Mouse (Mus musculus): ENCODE results near the gene Heatr6. TPM values are rescaled to one million over a fixed set of nuclear protein-coding genes. Genes with fewer than 3 reads are reported as not detected.

The Heatr6 gene
- polyA plus RNA-seq, 1 experiment from 2014 or later = 6.0 TPM

DNA sequence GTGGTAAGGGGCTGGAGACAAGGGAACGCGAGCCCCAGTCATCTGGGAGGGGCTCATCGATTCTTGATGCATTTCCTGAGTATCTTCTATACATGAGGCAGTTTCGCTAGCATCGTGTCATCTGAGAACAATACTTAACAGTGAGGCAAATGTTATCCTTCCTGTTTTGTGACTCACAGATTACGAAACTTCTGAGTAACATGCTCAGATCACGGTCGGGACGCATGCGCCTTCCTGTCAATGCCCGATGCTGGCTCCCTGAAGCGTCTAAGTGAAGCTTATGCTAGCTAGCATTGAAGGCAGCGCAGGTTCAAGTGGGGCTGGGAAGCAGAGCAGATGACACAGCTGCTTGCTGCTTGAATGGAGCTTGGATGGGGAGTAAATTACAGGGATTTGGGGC, 35.8 kb downstream of the Heatr6 start:
- peaks cover 12% of the 10 kb centered on the region for H3K4me1 ChIP-seq (ENCODE audit: insufficient read depth)
- H3K27ac ChIP-seq (ENCODE audit: low read depth) = no peak overlapping the region
- H3K4me3 ChIP-seq (ENCODE audit: low read depth, low read length) = no peak overlapping the region
- ATAC-seq (peak; percentile 74), DNase-seq (peak; percentile 71)
- no peak for TF ChIP-seq EP300 (IDR thresholded peaks at IDR 0.05; ENCODE audit: low read depth)
- no peak for TF ChIP-seq CTCF (IDR thresholded peaks at IDR 0.05; ENCODE audit: low read depth)
- no peaks in the 10 kb centered on the region for H3K9me3 ChIP-seq (ENCODE audit: low read length)
- no peaks in the 10 kb centered on the region for H3K36me3 ChIP-seq (replicated peaks; ENCODE audit: insufficient read depth, low read length)
- no peak overlapping the region for H3K9ac ChIP-seq (replicated peaks)
- peak overlapping the region; percentile 27; the same call in 1 of the 2 replicates for H3K4me2 ChIP-seq (ENCODE audit: low read depth, low read length)
- whole genome bisulfite sequencing (ENCODE audit: insufficient replicate concordance) = 21% methylated on average over 13 of the region's 13 CpGs
- H3K27me3 ChIP-seq (ENCODE audit: insufficient read depth, low read length) = no peaks in the 10 kb centered on the region

GRCm38 (mm10) chr11:83791133-83791532, 37.6 kb downstream of the Heatr6 start:
- Histone ChIP-seq H3K4me2 (ENCODE audit: low read depth, low read length) (no peak overlapping the region), H3K9me3 (ENCODE audit: low read length) (no peaks in the 10 kb centered on the region), H3K9ac (replicated peaks) (no peak overlapping the region), H3K27ac (ENCODE audit: low read depth) (no peak overlapping the region), H3K27me3 (ENCODE audit: insufficient read depth, low read length) (no peaks in the 10 kb centered on the region), H3K4me3 (ENCODE audit: low read depth, low read length) (no peak overlapping the region), H3K36me3 (replicated peaks; ENCODE audit: insufficient read depth, low read length) (no peaks in the 10 kb centered on the region), H3K4me1 (ENCODE audit: insufficient read depth) (peaks cover 12% of the 10 kb centered on the region)
- 63% methylated on average over 4 of the region's 4 CpGs for WGBS (ENCODE audit: insufficient replicate concordance)
- no peak for TF ChIP-seq EP300 (IDR thresholded peaks at IDR 0.05; ENCODE audit: low read depth)
- no peak for TF ChIP-seq CTCF (IDR thresholded peaks at IDR 0.05; ENCODE audit: low read depth)
- no peak for ATAC-seq
- DNase-seq = no peak

- WGBS (ENCODE audit: insufficient replicate concordance) = 62% methylated on average over 12 of the region's 12 CpGs
- peaks cover 12% of the 10 kb centered on the region for H3K4me1 ChIP-seq (ENCODE audit: insufficient read depth)
These were observed 38.9 kb downstream of the Heatr6 start for GRCm38 (mm10) chr11:83792316-83792914.

GRCm38 (mm10) chr11:83793264-83793663, 39.8 kb downstream of the Heatr6 start:
- TF ChIP-seq CTCF (IDR thresholded peaks at IDR 0.05; ENCODE audit: low read depth) = no peak
- TF ChIP-seq EP300 (IDR thresholded peaks at IDR 0.05; ENCODE audit: low read depth) = no peak
- Histone ChIP-seq H3K9ac (replicated peaks) (no peak overlapping the region), H3K9me3 (ENCODE audit: low read length) (no peaks in the 10 kb centered on the region), H3K4me3 (ENCODE audit: low read depth, low read length) (no peak overlapping the region), H3K4me2 (ENCODE audit: low read depth, low read length) (no peak overlapping the region), H3K27me3 (ENCODE audit: insufficient read depth, low read length) (no peaks in the 10 kb centered on the region), H3K27ac (ENCODE audit: low read depth) (no peak overlapping the region), H3K36me3 (replicated peaks; ENCODE audit: insufficient read depth, low read length) (no peaks in the 10 kb centered on the region), H3K4me1 (ENCODE audit: insufficient read depth) (peaks cover 12% of the 10 kb centered on the region)
- 77% methylated on average over 14 of the region's 14 CpGs for WGBS (ENCODE audit: insufficient replicate concordance)
- ATAC-seq = no peak
- no peak for DNase-seq

More at GRCm38 (mm10) chr11:83792316-83792914, 38.9 kb downstream of the Heatr6 start:
- ATAC-seq = no peak
- TF ChIP-seq EP300 (IDR thresholded peaks at IDR 0.05; ENCODE audit: low read depth) (no peak), CTCF (IDR thresholded peaks at IDR 0.05; ENCODE audit: low read depth) (no peak)
- Histone ChIP-seq H3K27ac (ENCODE audit: low read depth) (no peak overlapping the region), H3K9ac (replicated peaks) (no peak overlapping the region), H3K9me3 (ENCODE audit: low read length) (no peaks in the 10 kb centered on the region), H3K4me3 (ENCODE audit: low read depth, low read length) (no peak overlapping the region), H3K4me2 (ENCODE audit: low read depth, low read length) (no peak overlapping the region), H3K27me3 (ENCODE audit: insufficient read depth, low read length) (no peaks in the 10 kb centered on the region), H3K36me3 (replicated peaks; ENCODE audit: insufficient read depth, low read length) (no peaks in the 10 kb centered on the region)
- DNase-seq = no peak

- WGBS (ENCODE audit: insufficient replicate concordance) = 79% methylated on average over 6 of the region's 6 CpGs
- Histone ChIP-seq H3K27ac (ENCODE audit: low read depth) (no peak overlapping the region), H3K27me3 (ENCODE audit: insufficient read depth, low read length) (no peaks in the 10 kb centered on the region), H3K4me2 (ENCODE audit: low read depth, low read length) (no peak overlapping the region), H3K4me1 (ENCODE audit: insufficient read depth) (0 out of 2 replicates have a peak, but pooled peaks cover 5% of the 10 kb centered on the region), H3K36me3 (replicated peaks; ENCODE audit: insufficient read depth, low read length) (no peaks in the 10 kb centered on the region), H3K4me3 (ENCODE audit: low read depth, low read length) (no peak overlapping the region), H3K9ac (replicated peaks) (no peak overlapping the region), H3K9me3 (ENCODE audit: low read length) (no peaks in the 10 kb centered on the region)
- DNase-seq (no peak), ATAC-seq (no peak)
- TF ChIP-seq CTCF (IDR thresholded peaks at IDR 0.05; ENCODE audit: low read depth) (no peak), EP300 (IDR thresholded peaks at IDR 0.05; ENCODE audit: low read depth) (no peak)
These were observed 42.6 kb downstream of the Heatr6 start for GRCm38 (mm10) chr11:83796112-83796511.

GRCm38 (mm10) chr11:83796980-83797608, 43.6 kb downstream of the Heatr6 start:
- no peaks in the 10 kb centered on the region for H3K36me3 ChIP-seq (replicated peaks; ENCODE audit: insufficient read depth, low read length)
- TF ChIP-seq EP300 (IDR thresholded peaks at IDR 0.05; ENCODE audit: low read depth) (no peak), CTCF (IDR thresholded peaks at IDR 0.05; ENCODE audit: low read depth) (no peak)
- DNase-seq = no peak
- no peak overlapping the region for H3K4me2 ChIP-seq (ENCODE audit: low read depth, low read length)
- WGBS (ENCODE audit: insufficient replicate concordance) = 74% methylated on average over 10 of the region's 10 CpGs
- no peak overlapping the region for H3K27ac ChIP-seq (ENCODE audit: low read depth)
- H3K27me3 ChIP-seq (ENCODE audit: insufficient read depth, low read length) = no peaks in the 10 kb centered on the region
- no peak overlapping the region for H3K9ac ChIP-seq (replicated peaks)
- ATAC-seq = peak; percentile 31; the same call in 1 of the 2 replicates
- H3K9me3 ChIP-seq (ENCODE audit: low read length) = no peaks in the 10 kb centered on the region
- H3K4me1 ChIP-seq (ENCODE audit: insufficient read depth) = 0 out of 2 replicates have a peak, but pooled peaks cover 4% of the 10 kb centered on the region
- no peak overlapping the region for H3K4me3 ChIP-seq (ENCODE audit: low read depth, low read length)
